Mouse (Mus musculus): ENCODE measurements around the gene Rrp1. TPM values are rescaled to one million over a fixed set of nuclear protein-coding genes. Genes with fewer than 3 reads are reported as not detected.

The Rrp1 gene
- total RNA-seq, 1 experiment = 161 TPM

- H3K4me1 ChIP-seq (ENCODE audit: control insufficient read depth in 2 of 2, insufficient read depth in 2 of 2, low read length in 2 of 2, poor library complexity in 1 of 2) = peaks cover 6 to 30% of the 10 kb centered on the region in 2 experiments; a peak in 3 of 4 replicates
- DNase-seq (ENCODE audit: low read depth, low spot score) = no peak
- no peak overlapping the region for H3K9ac ChIP-seq (ENCODE audit: insufficient read depth, low read depth, low read length, poor library complexity, severe bottlenecking)
- no peaks in the 10 kb centered on the region for H3K9me3 ChIP-seq (ENCODE audit: control insufficient read depth, insufficient read depth, low read depth, low read length)
- peaks cover 6% of the 10 kb centered on the region; the same call in 1 of the 2 replicates for H3K36me3 ChIP-seq (ENCODE audit: control insufficient read depth, insufficient read depth, low read length, poor library complexity, severe bottlenecking)
- no peak overlapping the region for H3K4me3 ChIP-seq (ENCODE audit: insufficient read depth in 1 of 2, low read depth in 1 of 2, low read length in 2 of 2, poor library complexity in 1 of 2, severe bottlenecking in 1 of 2)
- no peak overlapping the region for H3K27ac ChIP-seq (ENCODE audit: insufficient read depth, low read depth, low read length, poor library complexity, severe bottlenecking)
- no peak for TF ChIP-seq CHD2 (IDR thresholded peaks at IDR 0.05; ENCODE audit: low read depth, low read length)
- TF ChIP-seq MAFK (IDR thresholded peaks at IDR 0.05; ENCODE audit: insufficient read depth, low read depth, low read length) = 0 out of 2 replicates have a peak, but pooled peaks have one; percentile 35
- TF ChIP-seq HCFC1 (IDR thresholded peaks at IDR 0.05; ENCODE audit: borderline replicate concordance, insufficient read depth, low read length) = no peak
- in situ Hi-C loops (cut with MboI; ENCODE audit: low sequenced_read_pairs in 2 of 2, unreplicated experiment in 2 of 2) = no loop called here
Measured at GRCm38 (mm10) chr10:78429180-78429579, 16.3 kb upstream of the Rrp1 start.

- Histone ChIP-seq H3K4me1 (ENCODE audit: control insufficient read depth in 2 of 2, insufficient read depth in 2 of 2, low read length in 2 of 2, poor library complexity in 1 of 2) (peaks cover 4 to 34% of the 10 kb centered on the region in 2 experiments; a peak in 3 of 4 replicates), H3K4me3 (ENCODE audit: insufficient read depth in 1 of 2, low read depth in 1 of 2, low read length in 2 of 2, poor library complexity in 1 of 2, severe bottlenecking in 1 of 2) (no peak overlapping the region), H3K27ac (ENCODE audit: insufficient read depth, low read depth, low read length, poor library complexity, severe bottlenecking) (peak overlapping the region; percentile 1; the same call in 1 of the 2 replicates), H3K36me3 (ENCODE audit: control insufficient read depth, insufficient read depth, low read length, poor library complexity, severe bottlenecking) (peaks cover 6% of the 10 kb centered on the region; the same call in 1 of the 2 replicates), H3K9ac (ENCODE audit: insufficient read depth, low read depth, low read length, poor library complexity, severe bottlenecking) (no peak overlapping the region), H3K9me3 (ENCODE audit: control insufficient read depth, insufficient read depth, low read depth, low read length) (no peaks in the 10 kb centered on the region)
- TF ChIP-seq HCFC1 (IDR thresholded peaks at IDR 0.05; ENCODE audit: borderline replicate concordance, insufficient read depth, low read length) (no peak), MAFK (IDR thresholded peaks at IDR 0.05; ENCODE audit: insufficient read depth, low read depth, low read length) (0 out of 2 replicates have a peak, but pooled peaks have one; percentile 9), ZNF384 (IDR thresholded peaks at IDR 0.05; ENCODE audit: low read depth, low read length) (peak; percentile 91), ZC3H11A (IDR thresholded peaks at IDR 0.05; ENCODE audit: borderline replicate concordance, low read depth, low read length) (no peak), CHD2 (IDR thresholded peaks at IDR 0.05; ENCODE audit: low read depth, low read length) (no peak)
- in situ Hi-C loops (cut with MboI; ENCODE audit: low sequenced_read_pairs in 2 of 2, unreplicated experiment in 2 of 2) = no loop called here
- no peak for DNase-seq (ENCODE audit: low read depth, low spot score)
Measured at GRCm38 (mm10) chr10:78428070-78428469, 15.2 kb upstream of the Rrp1 start.

- no peaks in the 10 kb centered on the region for H3K9me3 ChIP-seq (ENCODE audit: control insufficient read depth, insufficient read depth, low read depth, low read length)
- peak overlapping the region; percentile 85 for H3K9ac ChIP-seq (ENCODE audit: insufficient read depth, low read depth, low read length, poor library complexity, severe bottlenecking)
- TF ChIP-seq MAFK (IDR thresholded peaks at IDR 0.05; ENCODE audit: insufficient read depth, low read depth, low read length) = no peak
- H3K4me3 ChIP-seq (ENCODE audit: insufficient read depth in 1 of 2, low read depth in 1 of 2, low read length in 2 of 2, poor library complexity in 1 of 2, severe bottlenecking in 1 of 2) = peak overlapping the region; percentile 90 to 97
- peak overlapping the region; percentile 14; the same call in 1 of the 2 replicates for H3K27ac ChIP-seq (ENCODE audit: insufficient read depth, low read depth, low read length, poor library complexity, severe bottlenecking)
- DNase-seq (ENCODE audit: low read depth, low spot score) = no peak
- peaks cover 4 to 34% of the 10 kb centered on the region in 2 experiments; a peak in 2 of 4 replicates for H3K4me1 ChIP-seq (ENCODE audit: control insufficient read depth in 2 of 2, insufficient read depth in 2 of 2, low read length in 2 of 2, poor library complexity in 1 of 2)
- in situ Hi-C loops (cut with MboI; ENCODE audit: low sequenced_read_pairs in 2 of 2, unreplicated experiment in 2 of 2) = no loop called here
- peaks cover 6% of the 10 kb centered on the region; the same call in 1 of the 2 replicates for H3K36me3 ChIP-seq (ENCODE audit: control insufficient read depth, insufficient read depth, low read length, poor library complexity, severe bottlenecking)
Measured at GRCm38 (mm10) chr10:78426117-78426735, 13.4 kb upstream of the Rrp1 start.

DNA sequence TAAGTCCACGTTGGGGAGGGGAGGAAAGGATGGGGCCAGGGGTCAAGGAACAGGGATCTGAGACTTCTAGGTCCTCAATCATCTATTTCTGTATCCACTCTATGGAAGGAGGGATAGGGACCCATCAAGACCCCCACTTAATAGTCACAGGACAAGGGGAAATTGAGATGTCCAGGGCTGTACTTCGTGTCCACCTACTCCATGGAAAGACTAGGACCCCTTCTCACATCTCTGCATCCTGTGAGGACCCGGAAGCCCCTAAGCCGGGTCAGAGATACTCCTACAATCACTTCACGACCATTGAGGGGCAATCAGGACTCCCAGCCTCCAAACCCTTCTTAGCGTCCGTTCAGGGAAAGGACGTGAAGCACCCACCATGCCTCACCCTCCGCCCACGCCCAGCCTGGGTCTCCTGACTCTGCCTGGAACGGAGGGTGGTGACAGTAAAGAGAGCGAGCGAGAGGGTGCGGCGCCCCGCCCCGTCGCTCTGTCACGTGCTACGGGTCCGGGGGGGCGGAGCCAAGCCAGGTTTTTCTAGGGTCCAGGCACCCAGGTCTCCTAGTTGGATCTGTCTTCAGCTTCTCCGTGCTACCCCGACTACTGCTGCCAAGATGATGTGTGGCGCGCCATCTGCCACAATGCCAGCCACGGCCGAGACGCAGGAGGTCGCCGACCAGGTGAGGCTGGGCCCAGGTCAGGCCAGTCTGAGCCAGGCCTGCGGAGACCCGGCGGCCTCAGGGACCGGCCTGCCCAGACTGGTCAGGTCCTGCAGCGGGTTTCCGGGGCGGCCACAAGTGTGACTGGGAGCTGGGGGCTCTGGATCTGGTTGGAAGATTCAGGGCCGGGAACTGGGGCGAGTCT lies 12.6 kb upstream of the Rrp1 start, which contains the start of gene Cstb:
Gene Cstb, plus strand, starts transcription at position 489 of the 861 bp plus-strand sequence.
- Histone ChIP-seq H3K36me3 (ENCODE audit: control insufficient read depth, insufficient read depth, low read length, poor library complexity, severe bottlenecking) (peaks cover 6% of the 10 kb centered on the region; the same call in 1 of the 2 replicates), H3K4me1 (ENCODE audit: control insufficient read depth in 2 of 2, insufficient read depth in 2 of 2, low read length in 2 of 2, poor library complexity in 1 of 2) (peaks cover 4 to 34% of the 10 kb centered on the region in 2 experiments; a peak in 2 of 4 replicates), H3K4me3 (ENCODE audit: insufficient read depth in 1 of 2, low read depth in 1 of 2, low read length in 2 of 2, poor library complexity in 1 of 2, severe bottlenecking in 1 of 2) (peak within 1 kb of the TSS; percentile 90 to 97), H3K9me3 (ENCODE audit: control insufficient read depth, insufficient read depth, low read depth, low read length) (no peaks in the 10 kb centered on the region), H3K9ac (ENCODE audit: insufficient read depth, low read depth, low read length, poor library complexity, severe bottlenecking) (peak within 1 kb of the TSS; percentile 85), H3K27ac (ENCODE audit: insufficient read depth, low read depth, low read length, poor library complexity, severe bottlenecking) (peak within 1 kb of the TSS; percentile 47; the same call in 1 of the 2 replicates)
- in situ Hi-C loops (cut with MboI; ENCODE audit: low sequenced_read_pairs in 2 of 2, unreplicated experiment in 2 of 2) = no loop called here
- DNase-seq (ENCODE audit: low read depth, low spot score) = peak; percentile 78
- TF ChIP-seq HCFC1 (IDR thresholded peaks at IDR 0.05; ENCODE audit: borderline replicate concordance, insufficient read depth, low read length) (no peak), MAFK (IDR thresholded peaks at IDR 0.05; ENCODE audit: insufficient read depth, low read depth, low read length) (no peak)

Data from ES-E14 (cell line).